In genomic region chrX:60380386-60380785, GRCm38 (mm10) we compare ENCODE assay signal across 17 mouse cellular contexts.
DNase-seq lines count a peak whose midpoint lies in the region; ATAC-seq and TF ChIP-seq lines count a peak whose summit lies in the region.
"Had no signal": no experiment of that assay in that cellular context is flagged by ENCODE, and none has a peak within 500 bp of the region (broad histone marks: within the 10 kb centered on the region; RNA-seq: fewer than 3 reads in every experiment).

No protein-coding gene starts in this region.

- TF ChIP-seq POLR2A in kidney, adult 2 months (IDR thresholded peaks at IDR 0.05; ENCODE audit: low read depth, low read length) = no peak
- TF ChIP-seq POLR2A in liver, adult 2 months (IDR thresholded peaks at IDR 0.05; ENCODE audit: extremely low read depth, insufficient read depth, low read length) = no peak

- DNase-seq in kidney, adult 2 months = peak; percentile 15
- no peak for DNase-seq in kidney, postnatal 36 days
- peak; percentile 65 for DNase-seq in liver, adult 2 months (ENCODE audit: extremely low read depth, low read depth, low spot score)
- DNase-seq in liver, postnatal 0 days = no peak
- DNase-seq in brain, adult 2 months (ENCODE audit: low read depth, low spot score) = peak; percentile 8
- DNase-seq in adrenal gland, adult 2 months = no peak
- DNase-seq: adrenal gland, postnatal 10 days; adrenal gland, postnatal 25 days; cerebellum, adult 11-12 months; cerebellum, adult 2 months; cerebellum, adult 9-11 months; cerebellum, postnatal 25 days; forebrain, postnatal 0 days had no signal

- H3K4me1 ChIP-seq in kidney, adult 2 months (ENCODE audit: control insufficient read depth, insufficient read depth, low read length) = no peaks in the 10 kb centered on the region
- H3K4me1 ChIP-seq in liver, adult 2 months (ENCODE audit: control insufficient read depth, insufficient read depth, low read length) = peaks cover 11% of the 10 kb centered on the region
- no peaks in the 10 kb centered on the region for H3K4me1 ChIP-seq in liver, postnatal 0 days (ENCODE audit: insufficient read depth)
- H3K4me1 ChIP-seq: embryonic facial prominence, embryonic 10.5 days; embryonic facial prominence, embryonic 12.5 days; forebrain, embryonic 13.5 days; forebrain, embryonic 15.5 days had no signal

- H3K4me2 ChIP-seq in liver, postnatal 0 days (ENCODE audit: low read depth, low read length) = no peak overlapping the region
- H3K4me2 ChIP-seq: embryonic facial prominence, embryonic 12.5 days; forebrain, embryonic 13.5 days; forebrain, embryonic 15.5 days had no signal

- TF ChIP-seq EP300 in liver, postnatal 0 days (IDR thresholded peaks at IDR 0.05; ENCODE audit: low read depth) = no peak

- no peak overlapping the region for H3K4me3 ChIP-seq in kidney, adult 2 months (ENCODE audit: insufficient read depth, low read depth, low read length)
- H3K4me3 ChIP-seq in liver, adult 2 months (ENCODE audit: insufficient read depth, low read depth, low read length) = no peak overlapping the region
- no peak overlapping the region for H3K4me3 ChIP-seq in liver, postnatal 0 days (ENCODE audit: low read depth, low read length)
- H3K4me3 ChIP-seq: embryonic facial prominence, embryonic 10.5 days; embryonic facial prominence, embryonic 12.5 days; forebrain, embryonic 13.5 days; forebrain, embryonic 15.5 days had no signal

- no peaks in the 10 kb centered on the region for H3K36me3 ChIP-seq in kidney, adult 2 months (ENCODE audit: control insufficient read depth, insufficient read depth, low read length)
- H3K36me3 ChIP-seq in liver, adult 2 months (ENCODE audit: control insufficient read depth, insufficient read depth, low read length) = no peaks in the 10 kb centered on the region
- H3K36me3 ChIP-seq in liver, postnatal 0 days (replicated peaks; ENCODE audit: insufficient read depth, low read length) = no peaks in the 10 kb centered on the region
- H3K36me3 ChIP-seq: embryonic facial prominence, embryonic 10.5 days; embryonic facial prominence, embryonic 12.5 days; forebrain, embryonic 15.5 days had no signal

- TF ChIP-seq CTCF in kidney, adult 2 months (conservative IDR thresholded peaks at IDR 0.05; ENCODE audit: insufficient read depth, insufficient read length, low read depth, low read length) = no peak
- no peak for TF ChIP-seq CTCF in liver, adult 2 months (IDR thresholded peaks at IDR 0.05; ENCODE audit: low read depth, low read length)
- no peak for TF ChIP-seq CTCF in liver, postnatal 0 days (IDR thresholded peaks at IDR 0.05; ENCODE audit: low read depth)

- H3K27me3 ChIP-seq in kidney, adult 2 months (replicated peaks; ENCODE audit: control insufficient read depth, insufficient read depth, low read length) = no peaks in the 10 kb centered on the region
- no peaks in the 10 kb centered on the region for H3K27me3 ChIP-seq in liver, adult 2 months (ENCODE audit: control insufficient read depth, insufficient read depth, low read length)
- no peaks in the 10 kb centered on the region for H3K27me3 ChIP-seq in liver, postnatal 0 days (ENCODE audit: insufficient read depth, low read length)
- H3K27me3 ChIP-seq: embryonic facial prominence, embryonic 12.5 days; forebrain, embryonic 13.5 days; forebrain, embryonic 15.5 days had no signal

- H3K9ac ChIP-seq in liver, adult 2 months (ENCODE audit: low read depth, low read length) = no peak overlapping the region
- no peak overlapping the region for H3K9ac ChIP-seq in liver, postnatal 0 days (replicated peaks)
- H3K9ac ChIP-seq: embryonic facial prominence, embryonic 12.5 days; forebrain, embryonic 13.5 days; forebrain, embryonic 15.5 days; forebrain, postnatal 0 days had no signal

- H3K79me2 ChIP-seq in liver, adult 2 months (ENCODE audit: control insufficient read depth, insufficient read depth, low read length) = peaks cover 12% of the 10 kb centered on the region; the same call in 1 of the 2 replicates

- H3K9me3 ChIP-seq in liver, postnatal 0 days (ENCODE audit: low read length) = no peaks in the 10 kb centered on the region
- H3K9me3 ChIP-seq: embryonic facial prominence, embryonic 10.5 days; embryonic facial prominence, embryonic 12.5 days; forebrain, embryonic 13.5 days; forebrain, embryonic 15.5 days had no signal

- ATAC-seq in liver, postnatal 0 days = no peak
- ATAC-seq: forebrain, embryonic 13.5 days; forebrain, embryonic 15.5 days; forebrain, postnatal 0 days had no signal

- H3K27ac ChIP-seq in kidney, adult 2 months (ENCODE audit: insufficient read depth, low read depth, low read length) = no peak overlapping the region
- H3K27ac ChIP-seq in liver, adult 2 months (replicated peaks; ENCODE audit: insufficient read depth, low read depth, low read length) = no peak overlapping the region
- no peak overlapping the region for H3K27ac ChIP-seq in liver, postnatal 0 days (ENCODE audit: low read depth)
- H3K27ac ChIP-seq: embryonic facial prominence, embryonic 10.5 days; embryonic facial prominence, embryonic 12.5 days; forebrain, embryonic 13.5 days; forebrain, embryonic 15.5 days had no signal

Comparison
In these comparisons a context has a peak if more than half of its experiments do, and no peak if none do; other contexts are left out.
1. DNase-seq: peak in kidney, adult 2 months (single experiment), liver, adult 2 months (single experiment) and brain, adult 2 months (single experiment); none in kidney, postnatal 36 days (0 of 2), liver, postnatal 0 days (single experiment) and adrenal gland, adult 2 months (single experiment).